Mouse (Mus musculus): ENCODE data around the gene Nup88. TPM values are rescaled to one million over a fixed set of nuclear protein-coding genes. Genes with fewer than 3 reads are reported as not detected.
"Not testable (repeated sequence)": the region's sequence is repeated elsewhere in the genome, so short reads cannot be mapped to it uniquely, and the experiment has no call there.

The Nup88 gene
- total RNA-seq, 2 experiments from 2014 or later, result 52.9 to 55.9 TPM

DNA sequence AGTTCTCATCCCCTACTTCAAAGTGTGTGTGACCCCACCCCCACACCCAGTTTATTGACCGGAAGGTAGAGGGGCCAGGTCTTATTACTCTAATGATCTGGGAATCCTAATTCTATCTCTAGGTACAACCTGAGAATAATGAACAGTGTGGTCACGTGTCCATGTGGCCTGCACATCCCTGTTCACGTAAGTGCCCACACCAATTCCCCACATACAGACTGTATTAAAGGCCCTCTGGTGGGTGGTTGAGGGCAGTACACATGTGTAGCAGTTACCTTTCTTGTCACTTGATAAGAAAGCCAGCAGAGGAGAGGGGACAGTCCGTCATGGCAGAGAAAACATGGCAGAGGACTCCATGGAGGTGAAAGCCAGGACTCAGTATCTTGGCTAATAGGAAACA lies 4.2 kb upstream of the Nup88 start:
- intact Hi-C loops (cut with DNase I), result no loop called here
- no peak for DNase-seq (ENCODE audit: low spot score in 2 of 2)

DNA sequence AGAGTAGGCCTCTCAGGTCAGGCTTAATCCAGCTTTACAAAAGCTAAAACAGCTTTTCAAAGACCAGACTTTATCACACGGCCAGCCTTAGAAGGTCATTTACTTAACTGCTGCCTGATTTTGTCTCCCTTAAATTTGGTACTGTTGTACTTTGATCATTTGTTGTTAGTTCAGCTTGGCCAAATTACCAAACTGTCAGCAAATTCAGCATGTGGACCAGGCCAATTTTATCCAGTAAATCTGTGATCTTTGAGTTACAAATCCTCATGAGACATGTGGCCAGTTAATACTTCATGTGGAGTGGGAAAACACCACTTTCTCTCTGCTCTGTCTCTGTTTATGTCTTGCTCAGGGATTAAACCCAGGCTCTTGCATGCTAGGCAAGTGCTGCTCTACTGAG lies 2.8 kb upstream of the Nup88 start:
- no peak for DNase-seq (ENCODE audit: low spot score in 2 of 2)
- intact Hi-C loops (cut with DNase I), result no loop called here

DNA sequence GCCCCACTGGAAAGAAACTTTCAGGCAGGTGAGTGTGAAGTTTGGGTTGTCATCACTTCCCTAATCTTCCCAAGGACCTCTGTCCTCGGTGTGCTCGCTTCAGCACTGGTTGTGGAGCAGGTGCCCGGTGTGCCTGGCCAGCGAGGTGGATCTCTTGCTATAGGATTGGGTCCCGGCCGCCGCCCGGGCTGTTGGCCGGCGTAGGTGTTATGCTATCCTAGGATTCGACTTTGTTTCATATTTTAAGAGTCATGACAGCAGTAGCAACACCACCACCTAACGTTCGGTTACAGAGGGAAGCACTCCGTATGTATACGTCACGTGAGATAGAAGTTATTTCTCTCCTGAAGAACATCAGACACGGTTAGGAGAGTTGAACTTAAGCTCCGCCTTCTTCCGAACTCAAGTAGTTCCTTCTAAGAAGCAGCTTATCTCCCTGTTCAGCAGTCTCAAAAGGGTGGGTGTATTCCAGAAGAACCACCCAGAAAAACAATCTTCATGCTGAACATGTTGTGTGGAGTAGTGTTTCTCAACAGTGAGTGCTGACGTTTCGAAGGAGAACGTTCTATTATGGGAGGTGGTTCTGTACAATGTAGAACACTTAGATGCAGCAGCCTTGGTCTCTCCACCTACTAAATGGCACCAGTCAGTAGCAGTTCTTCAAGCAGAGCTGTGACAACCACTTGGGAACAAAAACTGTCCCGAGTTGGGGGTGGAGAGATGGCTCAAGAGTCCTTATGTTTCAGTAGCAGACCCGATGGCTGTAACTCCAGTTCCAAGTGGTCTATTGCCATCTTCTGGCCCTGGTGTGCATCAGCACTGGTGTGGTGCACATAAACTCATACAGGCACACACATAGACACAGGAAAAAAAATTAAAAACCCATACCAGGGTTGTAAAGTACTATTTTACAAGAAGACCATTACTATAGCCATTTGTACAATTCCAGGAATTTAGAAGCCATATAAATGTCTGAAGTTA lies 1.1 kb upstream of the Nup88 start:
- peak in 1 of 2 experiments; percentile 51 for DNase-seq (ENCODE audit: low spot score in 2 of 2)
- intact Hi-C loops (cut with DNase I), result no loop called here

DNA sequence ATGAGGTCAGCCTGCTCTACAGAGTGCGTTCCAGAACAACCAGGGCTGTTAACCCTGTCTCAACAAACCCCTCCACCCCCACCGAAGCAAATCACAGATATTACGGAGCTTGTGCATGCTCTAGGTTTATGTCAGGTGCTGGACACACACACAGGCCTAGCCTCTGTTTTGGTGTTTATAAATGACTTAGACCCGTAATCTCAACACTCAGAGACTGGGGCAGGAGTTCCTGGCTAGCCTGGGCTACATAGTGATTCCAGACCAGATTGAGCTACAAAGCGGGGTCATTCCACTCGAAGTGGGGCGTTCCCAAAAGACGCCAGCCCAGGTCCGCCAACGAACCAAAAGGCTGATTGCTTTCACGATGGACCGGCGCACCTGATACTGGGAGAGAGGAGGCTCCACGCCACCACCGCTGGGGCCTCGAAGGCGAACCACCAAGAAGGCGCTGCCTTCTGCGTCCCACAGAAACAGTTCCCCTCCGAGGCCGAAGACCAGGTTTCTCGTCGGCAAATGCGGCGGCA lies 440 bp downstream of the Nup88 start:
- DNase-seq (ENCODE audit: low spot score in 2 of 2), result no peak
- intact Hi-C loops (cut with DNase I), result no loop called here

DNA sequence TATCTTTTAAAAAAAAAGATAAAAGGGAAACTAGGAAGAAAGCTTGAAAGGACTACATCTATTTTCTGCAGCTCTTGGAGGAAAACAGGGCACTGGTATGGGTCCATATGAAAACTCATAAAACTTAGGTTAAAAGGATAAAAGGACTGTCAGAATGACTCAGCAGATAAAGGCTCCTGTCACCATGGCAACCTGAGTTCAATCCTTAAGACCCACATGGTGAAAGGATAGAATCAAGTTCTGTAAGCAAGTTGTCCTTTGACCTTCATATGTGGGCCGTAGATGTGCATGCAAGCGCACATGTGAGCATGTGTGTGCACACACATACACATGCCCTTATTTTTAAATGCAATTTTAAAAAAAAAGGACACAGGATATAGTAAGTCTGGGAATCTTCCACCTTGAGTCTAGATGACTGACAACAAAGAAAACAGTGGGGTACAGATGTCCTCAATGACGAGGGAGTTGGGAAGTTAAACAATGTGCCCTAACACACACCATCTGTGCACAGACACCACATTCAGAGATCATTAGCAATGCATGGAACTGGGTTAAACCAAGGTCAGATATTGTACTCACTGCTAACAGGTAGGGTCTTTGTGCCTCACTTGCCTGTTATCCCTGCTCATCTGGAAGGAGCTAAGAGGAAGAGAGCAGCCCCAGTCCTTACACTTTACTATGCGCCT lies 5.4 kb downstream of the Nup88 start:
- intact Hi-C loops (cut with DNase I), result no loop called here

DNA sequence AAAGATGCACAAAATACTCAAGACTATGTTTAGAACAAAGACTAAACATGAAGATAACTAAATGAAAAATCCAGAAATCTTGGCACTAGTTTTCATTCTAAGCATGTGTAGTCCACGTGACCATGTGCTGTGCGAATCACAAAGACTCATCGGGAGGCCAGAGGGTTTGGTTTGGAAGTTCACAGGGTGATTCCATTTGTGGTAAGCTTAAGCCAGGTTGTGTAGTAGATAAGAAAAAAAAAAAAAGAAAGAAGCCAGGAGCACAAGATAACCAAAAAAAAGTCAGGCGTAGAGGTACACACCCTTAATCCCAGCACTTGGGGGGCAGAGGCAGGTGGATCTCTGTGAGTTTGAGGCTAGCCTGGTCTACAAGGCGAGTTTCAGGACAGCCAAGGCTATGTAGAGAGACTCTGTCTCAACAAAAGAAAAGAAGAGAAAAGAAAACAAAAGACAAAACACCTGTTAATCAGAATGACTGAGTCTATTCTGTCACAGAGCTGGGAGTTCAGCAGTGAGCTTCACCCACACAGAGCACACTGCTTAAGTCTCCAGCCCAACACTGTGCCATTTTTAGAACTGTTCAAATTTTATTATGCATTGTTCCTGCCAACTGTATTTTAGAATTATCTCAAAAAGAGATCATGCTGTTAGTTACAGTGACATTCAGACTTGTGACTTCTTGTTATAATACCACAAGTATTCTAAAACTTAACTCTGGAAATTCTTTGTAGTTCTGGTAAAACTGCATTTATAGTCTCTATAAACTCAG lies 8.8 kb downstream of the Nup88 start:
- intact Hi-C loops (cut with DNase I), result no loop called here
- DNase-seq (ENCODE audit: low spot score in 2 of 2), result peak in 1 of 2 experiments; percentile 58

More for the DNA sequence above, 5.4 kb downstream of the Nup88 start:
- DNase-seq (ENCODE audit: low spot score in 2 of 2), result no peak

DNA sequence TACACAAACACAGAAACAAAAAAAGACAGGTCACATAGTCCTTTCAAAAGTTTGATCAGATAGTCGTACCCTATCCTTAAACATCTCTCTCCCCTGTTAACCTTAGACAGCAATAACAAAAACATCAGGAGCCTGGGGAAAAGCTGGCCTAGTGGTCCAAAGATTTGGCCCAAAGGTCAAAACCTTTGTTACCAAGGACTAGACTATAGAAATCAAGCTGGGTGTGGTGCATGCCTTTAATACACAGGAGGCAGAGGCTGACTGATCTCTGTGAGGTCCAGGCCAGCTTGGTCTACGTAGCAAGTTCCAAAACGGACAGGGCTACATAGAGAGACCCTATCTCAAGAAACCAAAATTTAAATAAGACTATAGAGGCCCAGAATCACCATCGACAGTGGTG lies 15.1 kb downstream of the Nup88 start:
- no peak for DNase-seq (ENCODE audit: low spot score in 2 of 2)
- intact Hi-C loops (cut with DNase I), result no loop called here

DNA sequence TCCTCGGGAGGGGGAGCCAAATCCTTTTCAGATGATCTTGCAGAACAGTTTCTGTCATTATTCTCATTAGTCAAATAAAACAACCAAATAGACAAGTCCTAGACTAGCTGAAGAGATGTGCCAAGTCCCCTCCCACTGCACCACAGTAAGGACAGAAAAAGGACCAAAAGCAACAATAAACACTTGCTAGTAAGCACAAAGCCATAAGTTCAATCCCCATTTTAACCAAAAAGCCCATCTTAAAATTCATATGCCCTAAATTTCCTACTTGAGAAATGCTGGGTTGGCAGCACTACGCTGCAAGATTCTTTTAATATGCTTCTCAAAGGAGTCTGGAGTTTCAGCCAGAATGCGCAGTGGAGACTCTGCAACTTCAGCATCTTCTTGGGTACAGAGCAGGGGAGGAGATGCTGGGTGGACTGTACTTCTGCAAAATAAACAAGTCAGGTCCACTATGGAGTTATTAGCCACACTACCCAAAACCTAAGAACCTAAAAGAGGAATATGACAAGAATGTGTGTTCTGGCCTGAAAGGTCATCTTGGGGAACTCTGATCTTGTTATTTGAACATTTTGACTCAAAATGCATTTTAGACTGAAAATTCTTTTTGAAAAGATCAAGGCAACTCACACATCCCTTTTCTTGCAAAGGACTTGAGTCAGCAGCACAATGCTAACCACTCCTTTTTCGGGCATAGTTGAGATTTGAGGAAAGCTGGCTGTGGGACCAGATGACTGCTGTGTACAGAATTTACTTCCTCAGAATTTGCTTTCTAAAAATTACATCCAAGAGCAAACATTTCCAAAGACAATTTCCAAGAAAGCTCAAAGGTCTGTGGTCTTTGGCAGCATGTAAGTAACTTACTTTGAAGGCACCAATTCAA lies 24.6 kb downstream of the Nup88 start:
- intact Hi-C loops (cut with DNase I), result no loop called here
- no peak for DNase-seq (ENCODE audit: low spot score in 2 of 2)

DNA sequence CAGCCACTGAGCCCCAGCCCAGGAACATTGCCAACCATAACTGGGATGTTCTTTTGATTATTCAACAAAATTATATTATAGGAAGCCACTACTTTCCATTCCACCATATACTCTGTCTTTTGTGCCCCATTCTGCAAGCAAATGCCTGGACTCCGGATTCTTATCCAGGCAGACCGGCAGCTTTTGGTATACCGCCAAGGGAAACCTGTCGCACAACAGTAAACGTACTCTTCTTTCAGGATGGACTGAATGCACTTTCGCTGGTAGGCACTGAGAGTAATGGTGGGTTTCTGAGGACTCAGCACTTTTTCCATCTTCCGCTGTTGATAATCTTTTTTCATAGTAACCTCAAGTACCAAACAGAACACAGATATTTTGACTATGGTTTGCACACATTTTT lies 26.1 kb downstream of the Nup88 start:
- DNase-seq (ENCODE audit: low spot score in 2 of 2), result no peak

DNA sequence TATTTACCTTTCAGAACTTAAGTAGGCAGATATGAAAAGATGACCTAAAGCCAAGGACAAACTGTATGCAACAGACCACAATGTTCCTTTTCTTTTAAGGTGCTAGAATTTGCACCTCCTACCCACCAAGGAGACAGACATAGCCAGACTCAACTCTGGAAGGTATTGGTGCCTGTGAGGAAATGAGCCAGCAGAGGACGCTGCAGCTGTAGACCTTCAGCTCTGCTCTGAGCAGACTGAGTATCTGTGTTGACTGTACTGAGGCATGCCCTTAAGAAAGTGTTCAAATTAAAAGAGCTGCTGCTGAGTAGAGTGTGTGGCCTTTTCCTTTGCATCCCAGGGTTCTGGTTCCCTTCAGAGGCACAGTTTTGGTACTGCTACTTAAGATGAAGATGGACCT lies 27.2 kb downstream of the Nup88 start:
- intact Hi-C loops (cut with DNase I), result no loop called here
- peak in 1 of 2 experiments; percentile 35 for DNase-seq (ENCODE audit: low spot score in 2 of 2)

More for the DNA sequence above, 26.1 kb downstream of the Nup88 start:
- intact Hi-C loops (cut with DNase I), result no loop called here

DNA sequence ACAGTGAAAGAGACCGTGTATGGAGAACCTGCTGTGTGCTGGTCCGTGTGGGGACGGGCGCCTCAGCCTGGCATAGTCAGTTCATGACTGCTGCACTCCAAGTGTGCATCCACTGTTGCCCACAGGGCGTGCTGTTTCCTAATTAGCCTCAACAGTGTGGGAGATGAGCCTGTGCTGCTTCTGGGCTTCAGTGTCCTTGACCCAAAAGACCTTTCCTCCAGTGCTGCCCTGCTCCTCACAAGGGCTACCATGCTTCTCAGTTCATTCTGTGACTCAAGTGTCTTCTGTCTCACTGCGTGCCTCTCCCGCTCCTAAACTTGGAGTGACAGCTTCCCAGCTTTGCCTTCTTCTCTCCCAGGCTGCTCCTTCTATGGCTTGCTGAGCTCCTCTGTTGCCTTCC lies 34.5 kb downstream of the Nup88 start:
- DNase-seq (ENCODE audit: low spot score in 2 of 2), result no peak
- intact Hi-C loops (cut with DNase I), result no loop called here

DNA sequence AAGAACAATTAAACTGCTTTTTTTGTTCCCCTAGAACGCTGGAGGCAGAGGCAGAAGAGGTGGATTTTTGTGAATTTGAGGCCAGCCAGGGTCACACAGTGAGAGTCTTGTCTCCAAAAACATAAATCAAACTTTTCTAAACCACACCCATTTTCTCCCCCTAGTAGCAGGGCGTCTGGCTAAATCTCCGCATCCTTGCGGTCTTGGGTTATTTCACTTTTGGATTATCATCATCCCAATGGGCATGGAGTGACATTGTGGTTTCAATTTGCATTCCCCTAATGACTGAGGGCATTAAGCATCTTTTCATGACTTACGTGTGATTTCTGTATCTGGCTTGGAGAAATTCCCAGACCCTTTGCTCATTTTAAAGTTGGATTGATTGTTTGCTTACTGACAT lies 38.3 kb downstream of the Nup88 start:
- no peak for DNase-seq (ENCODE audit: low spot score in 2 of 2)
- intact Hi-C loops (cut with DNase I), result no loop called here

DNA sequence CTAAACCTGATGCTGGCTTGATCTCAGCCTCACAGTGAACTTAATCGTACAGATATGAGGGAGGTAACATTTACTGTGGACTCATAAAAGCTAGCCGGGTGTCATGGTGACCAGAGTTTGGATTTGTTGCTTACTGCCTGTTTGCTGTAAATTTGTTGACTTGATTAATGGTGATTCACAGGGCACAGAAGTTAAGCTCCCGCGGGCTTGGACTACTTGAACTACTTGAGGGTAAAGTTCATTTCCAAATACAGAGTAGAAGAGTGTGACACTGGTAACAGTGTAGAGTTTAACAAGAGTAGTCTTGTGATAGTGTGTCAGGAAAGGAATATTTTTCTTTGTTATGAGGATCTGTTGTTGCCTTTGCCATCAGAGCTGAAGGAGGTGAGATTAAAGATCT lies 50.2 kb downstream of the Nup88 start:
- DNase-seq (ENCODE audit: low spot score in 2 of 2), result no peak
- intact Hi-C loops (cut with DNase I), result no loop called here

DNA sequence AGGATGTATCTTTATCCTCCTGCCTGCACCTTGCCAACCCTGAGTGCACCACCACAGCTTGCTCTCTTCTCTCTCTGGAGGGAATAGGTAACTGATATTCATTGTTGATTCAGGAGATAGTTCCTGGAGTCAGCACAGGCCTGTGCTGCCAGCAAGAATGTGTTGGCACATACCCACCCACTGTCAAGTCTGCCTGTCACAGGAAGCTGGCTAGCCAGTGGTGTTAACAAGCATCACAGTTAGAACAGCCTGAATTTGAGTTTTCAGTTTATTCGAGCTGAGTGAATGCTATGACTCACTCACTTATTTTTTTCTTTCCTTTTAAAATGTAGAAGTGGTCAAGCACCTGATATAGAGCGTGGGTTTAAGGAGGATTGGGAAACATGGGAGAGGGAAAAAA lies 51.9 kb downstream of the Nup88 start:
- peak; percentile 46 to 61 for DNase-seq (ENCODE audit: low spot score in 2 of 2)
- intact Hi-C loops (cut with DNase I), result no loop called here

DNA sequence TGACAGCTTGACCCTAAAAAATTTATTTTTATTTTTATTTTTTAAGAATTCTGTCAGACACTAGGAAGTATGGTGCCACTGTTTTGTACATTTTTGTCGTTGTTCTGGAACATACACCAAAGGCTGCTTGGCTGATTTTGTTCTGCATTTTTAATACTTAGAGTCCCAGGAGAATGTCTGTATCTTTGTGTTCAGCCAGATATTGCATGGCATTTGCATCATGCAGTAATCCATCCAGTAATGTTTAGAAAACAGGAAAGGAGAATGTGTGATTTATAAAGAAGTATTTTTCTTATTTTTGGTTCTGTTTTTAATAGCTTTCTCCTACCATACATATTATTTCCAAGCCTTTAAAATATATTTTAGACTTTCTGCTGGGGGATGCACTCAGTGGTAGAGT lies 57.9 kb downstream of the Nup88 start:
- intact Hi-C loops (cut with DNase I), result no loop called here

DNA sequence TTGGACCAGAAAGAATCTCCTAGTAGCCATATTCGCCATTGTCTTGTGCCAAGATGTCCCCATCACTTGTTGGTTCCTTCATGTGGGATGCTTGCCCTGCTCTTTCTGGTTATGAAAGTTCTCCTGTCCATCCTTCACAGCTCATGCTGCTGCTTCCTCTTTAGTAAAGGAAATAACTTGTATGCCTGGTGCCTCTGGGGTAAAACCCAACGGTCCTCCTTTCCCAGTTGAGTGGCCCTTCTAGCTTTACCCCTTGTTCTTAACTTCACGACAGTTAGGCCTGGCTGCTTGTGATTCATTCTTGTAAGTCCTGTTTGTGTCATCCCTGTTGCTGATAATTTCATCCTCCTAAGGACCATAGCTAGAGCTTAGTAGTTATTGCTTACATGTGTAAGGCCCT lies 58.5 kb downstream of the Nup88 start:
- DNase-seq (ENCODE audit: low spot score in 2 of 2), result no peak
- intact Hi-C loops (cut with DNase I), result no loop called here

More for the DNA sequence above, 57.9 kb downstream of the Nup88 start:
- no peak for DNase-seq (ENCODE audit: low spot score in 2 of 2)

DNA sequence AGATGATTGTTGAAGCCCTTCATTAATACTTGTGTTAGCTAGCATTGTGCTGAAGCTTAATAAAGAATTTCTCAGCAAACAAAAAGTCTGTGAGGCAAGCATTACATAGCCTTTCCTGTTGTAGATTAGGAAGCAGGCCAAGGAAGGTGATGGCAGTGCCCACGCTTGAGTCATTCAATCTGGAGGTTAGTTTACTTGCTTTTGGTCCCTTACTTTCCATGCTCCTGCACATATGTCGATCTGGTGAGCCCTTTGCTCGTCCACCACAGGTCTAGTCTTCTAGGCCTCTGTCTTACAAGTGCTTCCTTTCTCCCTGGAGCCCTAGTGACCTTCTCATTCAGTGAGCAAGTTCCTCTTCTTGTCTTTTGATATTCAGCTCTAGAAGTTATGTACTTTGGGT lies 63.1 kb downstream of the Nup88 start:
- intact Hi-C loops (cut with DNase I), result no loop called here
- no peak for DNase-seq (ENCODE audit: low spot score in 2 of 2)

DNA sequence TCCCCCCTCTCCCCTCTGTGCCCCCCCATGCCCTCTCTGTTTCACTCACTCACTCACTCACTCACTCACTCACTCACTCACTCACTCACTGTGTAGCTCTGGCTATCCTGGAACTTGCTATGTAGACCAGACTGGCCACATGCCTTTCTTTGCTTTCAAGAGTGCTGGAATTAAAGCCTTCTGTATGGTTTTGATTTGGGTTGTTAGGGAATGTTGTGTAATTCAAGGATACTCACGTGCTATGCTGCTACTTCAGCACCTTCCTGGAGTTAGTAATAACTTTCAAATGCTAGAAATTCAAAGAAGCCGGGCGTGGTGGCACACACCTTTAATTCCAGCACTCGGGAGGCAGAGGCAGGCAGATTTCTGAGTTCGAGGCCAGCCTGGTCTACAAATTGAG lies 71.6 kb downstream of the Nup88 start:
- intact Hi-C loops (cut with DNase I); DNase-seq (ENCODE audit: low spot score in 2 of 2): not testable (repeated sequence)

DNA sequence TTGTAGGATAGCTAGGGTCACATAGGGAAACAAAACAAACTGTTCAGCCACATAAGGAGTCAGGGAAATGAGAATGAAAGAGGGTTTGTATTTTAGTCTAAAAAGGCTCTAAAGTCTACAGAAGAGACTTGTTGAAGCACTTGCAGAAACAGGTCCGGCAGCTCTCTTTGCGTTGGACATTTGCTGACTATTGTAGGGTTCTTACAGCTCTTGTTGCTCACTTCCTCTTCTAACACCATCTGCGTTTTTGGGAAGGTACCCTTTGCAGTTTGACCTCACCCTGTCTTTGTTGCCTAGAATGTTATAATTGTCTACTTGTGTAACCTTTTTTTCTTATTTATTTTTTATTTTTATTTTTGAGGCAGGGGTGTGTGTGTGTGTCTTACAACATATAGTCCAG lies 72.1 kb downstream of the Nup88 start:
- intact Hi-C loops (cut with DNase I), result no loop called here
- DNase-seq (ENCODE audit: low spot score in 2 of 2), result no peak
